ENCODE assay signal across 8 mouse cellular contexts in the genomic region with DNA sequence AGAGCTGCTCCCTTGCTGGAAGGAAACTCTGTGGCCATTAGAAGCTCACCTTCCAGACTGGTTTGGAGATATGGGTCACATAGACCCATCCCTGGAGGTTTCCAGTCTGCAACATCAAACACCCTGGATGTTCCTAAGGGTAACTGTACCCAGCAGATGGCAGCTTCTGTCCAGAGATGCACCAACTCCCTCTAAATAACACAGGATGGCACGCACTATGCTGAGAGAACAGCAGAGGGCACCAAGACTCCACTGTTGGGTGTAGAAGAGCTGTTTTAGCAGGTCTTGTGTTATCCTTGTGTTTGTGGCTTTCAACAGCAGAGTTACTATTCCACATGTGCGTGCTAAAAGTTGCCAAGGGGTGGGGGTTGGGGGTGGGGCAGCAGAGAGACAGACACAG. TPM values are rescaled to one million over a fixed set of nuclear protein-coding genes. Genes with fewer than 3 reads are reported as not detected.
DNase-seq lines count a peak whose midpoint lies in the region; ATAC-seq and TF ChIP-seq lines count a peak whose summit lies in the region.

No protein-coding gene starts in this region.

- no peaks in the 10 kb centered on the region for H3K9me3 ChIP-seq in hindbrain, postnatal 0 days (ENCODE audit: low read length)

- DNase-seq in T-cell, adult 2 months (ENCODE audit: low spot score): peak; percentile 30
- DNase-seq in cerebellum, postnatal 10 days: peak; percentile 95
- peak; percentile 83 to 86 for DNase-seq in frontal cortex, postnatal 25 days (ENCODE audit: low spot score in 2 of 2)
- peak; percentile 95 for DNase-seq in hindbrain, postnatal 0 days (ENCODE audit: low spot score)
- peak; percentile 82 to 84 for DNase-seq in layer of hippocampus, postnatal 36 days
- DNase-seq in right cerebral cortex, postnatal 14 days: peak; percentile 89
- no peak for DNase-seq in c-Kit-positive CD71-positive TER-119-positive erythroid progenitor cells, embryonic 14.5 days (ENCODE audit: low spot score)

- no peaks in the 10 kb centered on the region; the same call in 1 of the 2 replicates for H3K4me1 ChIP-seq in hindbrain, postnatal 0 days (ENCODE audit: insufficient read depth, low read length)

- TF ChIP-seq CTCF in hindbrain, postnatal 0 days (IDR thresholded peaks at IDR 0.05; ENCODE audit: low read depth): peak; percentile 99

- peak; percentile 93 for ATAC-seq in hindbrain, postnatal 0 days
- ATAC-seq in megakaryocyte, adult 5-6 weeks (ENCODE audit: poor library complexity, severe bottlenecking): peak; percentile 88

- H3K27ac ChIP-seq in hindbrain, postnatal 0 days: no peak overlapping the region

- WGBS in hindbrain, postnatal 0 days: 10% methylated on average over 2 of the region's 2 CpGs

- no peak overlapping the region for H3K9ac ChIP-seq in hindbrain, postnatal 0 days (replicated peaks; ENCODE audit: low read length)

- no peak overlapping the region for H3K4me2 ChIP-seq in hindbrain, postnatal 0 days (ENCODE audit: low read depth, low read length)

- H3K4me3 ChIP-seq in hindbrain, postnatal 0 days (ENCODE audit: low read length): no peak overlapping the region

- H3K36me3 ChIP-seq in hindbrain, postnatal 0 days (ENCODE audit: insufficient read depth, low read length): no peaks in the 10 kb centered on the region

- no peaks in the 10 kb centered on the region for H3K27me3 ChIP-seq in hindbrain, postnatal 0 days (ENCODE audit: insufficient read depth, low read length)

RNA-seq across cellular contexts. Expression of a gene that starts 21.5 kb away (rescaled TPM):
- total RNA-seq in hindbrain, postnatal 0 days (2014; rRNA removed): not detected in 2 replicates
- 0.33 TPM in 1 of 2 replicates, not detected in the other for polyA plus RNA-seq in hindbrain, postnatal 0 days (2015; fragmentation: Nextera tagmentation; extraction: Ambion mirVana)
- total RNA-seq in layer of hippocampus, postnatal 36 days (2021): not detected
- total RNA-seq in megakaryocyte, adult 5-6 weeks (2015): not detected in 2 replicates
- total RNA-seq in megakaryocyte, adult 5-6 weeks (2017): not detected in 2 replicates

RNA-seq across cellular contexts. Expression of a gene that starts 29.2 kb away (rescaled TPM):
- 25.5 and 31.6 TPM in 2 replicates for total RNA-seq in hindbrain, postnatal 0 days (2014; rRNA removed)
- polyA plus RNA-seq in hindbrain, postnatal 0 days (2015; fragmentation: Nextera tagmentation; extraction: Ambion mirVana): 6.9 and 7.8 TPM in 2 replicates
- total RNA-seq in layer of hippocampus, postnatal 36 days (2021): 10 to 100 TPM; 23.9 to 25.8 TPM
- 14.9 and 16.4 TPM in 2 replicates for total RNA-seq in megakaryocyte, adult 5-6 weeks (2015)
- total RNA-seq in megakaryocyte, adult 5-6 weeks (2017): 19.9 and 22.4 TPM in 2 replicates
